Mouse (Mus musculus) thymus, adult 2 months (tissue): ENCODE measurements around the gene Rasa2. TPM values are rescaled to one million over a fixed set of nuclear protein-coding genes. Genes with fewer than 3 reads are reported as not detected.
"Not testable (repeated sequence)": the region's sequence is repeated elsewhere in the genome, so short reads cannot be mapped to it uniquely, and the experiment has no call there.

ENCODE experiments used
- DNase-seq: peaks from one replicate; pipeline ENCODE4 v3.0.0; 2021
- H3K27ac ChIP-seq: fragments of 200-500 bp; 2 replicates; pipeline ENCODE4 v1.5.1; 2012; ENCODE audit warnings: low read length, control low read depth; ENCODE audit not compliant: control insufficient read depth, insufficient read depth
- H3K27me3 ChIP-seq: fragments of 200-500 bp; 2 replicates; pipeline ENCODE4 v1.6.1; 2012; ENCODE audit warnings: mild to moderate bottlenecking, low read length, moderate library complexity, mixed read lengths; ENCODE audit not compliant: control insufficient read depth, insufficient read depth
- H3K36me3 ChIP-seq: fragments of 200-500 bp; 2 replicates; pipeline ENCODE4 v1.6.1; 2012; ENCODE audit warnings: mild to moderate bottlenecking, low read length, moderate library complexity; ENCODE audit not compliant: control insufficient read depth, insufficient read depth
- H3K4me1 ChIP-seq: fragments of 200-500 bp; replicated peaks from 2 replicates; pipeline ENCODE4 v1.6.1; 2012; ENCODE audit warnings: low read length; ENCODE audit not compliant: control insufficient read depth, insufficient read depth
- H3K4me3 ChIP-seq: fragments of 200-500 bp; 2 replicates; pipeline ENCODE4 v1.5.1; 2012; ENCODE audit warnings: mild to moderate bottlenecking, low read length, control low read depth, moderate library complexity; ENCODE audit not compliant: control insufficient read depth, insufficient read depth
- CTCF ChIP-seq: fragments of 200-500 bp; IDR thresholded peaks from 2 replicates; pipeline ENCODE4 v1.5.1; 2012; ENCODE audit warnings: mild to moderate bottlenecking, control low read depth, low read length, moderate library complexity, borderline replicate concordance; ENCODE audit not compliant: control insufficient read depth, poor library complexity, insufficient read depth; ENCODE audit errors: extremely low read depth
- POLR2A ChIP-seq: fragments of 200-500 bp; IDR thresholded peaks from 2 replicates; pipeline ENCODE4 v1.6.1; 2012; ENCODE audit warnings: mild to moderate bottlenecking, low read length, control low read depth, moderate library complexity; ENCODE audit not compliant: control insufficient read depth, poor library complexity, insufficient read depth; ENCODE audit errors: extremely low read depth
- WGBS: fragments of 180-500 bp; shearing (Covaris S2); methylation state at CpG from one replicate; pipeline ENCODE4 v1.1.7; 2018; 5-methylcytosine and 5-hydroxymethylcytosine counted together
- polyA plus RNA-seq: library from polyadenylated mRNA; depleted of rRNA; stranded (reverse); fragments of >200 nt; gene quantifications from 2 replicates; pipeline ENCODE4 v1.2.3, GENCODE M21; 2012

Gene Rasa2
- polyA plus RNA-seq, 1 experiment = 7.4 TPM

GRCm38 (mm10) chr9:96545410-96545809, 86.0 kb downstream of the Rasa2 start:
- no peaks in the 10 kb centered on the region for H3K27me3 ChIP-seq
- WGBS = 93% methylated on average over 13 of the region's 13 CpGs
- H3K4me1 ChIP-seq = no peaks in the 10 kb centered on the region
- H3K4me3 ChIP-seq = no peak overlapping the region
- no peak for TF ChIP-seq CTCF
- TF ChIP-seq POLR2A = no peak
- H3K27ac ChIP-seq = no peak overlapping the region
- no peak for DNase-seq
- H3K36me3 ChIP-seq = peaks cover 59% of the 10 kb centered on the region

- peak; percentile 25 for DNase-seq
- no peak overlapping the region for H3K4me3 ChIP-seq
- peaks cover 54% of the 10 kb centered on the region for H3K36me3 ChIP-seq
- H3K27ac ChIP-seq = no peak overlapping the region
- 56% methylated on average over 27 of the region's 27 CpGs for WGBS
- TF ChIP-seq CTCF (no peak), POLR2A (no peak)
- H3K4me1 ChIP-seq = no peaks in the 10 kb centered on the region
- H3K27me3 ChIP-seq = no peaks in the 10 kb centered on the region
These were observed 87.5 kb downstream of the Rasa2 start for GRCm38 (mm10) chr9:96543643-96544640.

GRCm38 (mm10) chr9:96538916-96539315, 92.5 kb downstream of the Rasa2 start:
- no peak overlapping the region for H3K4me3 ChIP-seq
- TF ChIP-seq POLR2A = no peak
- TF ChIP-seq CTCF = no peak
- 85% methylated on average over 10 of the region's 10 CpGs for WGBS
- peaks cover 27% of the 10 kb centered on the region for H3K36me3 ChIP-seq
- H3K4me1 ChIP-seq = peaks cover 8% of the 10 kb centered on the region
- DNase-seq = no peak
- H3K27ac ChIP-seq = no peak overlapping the region
- no peaks in the 10 kb centered on the region for H3K27me3 ChIP-seq

GRCm38 (mm10) chr9:96537615-96537919, 93.8 kb downstream of the Rasa2 start:
- Histone ChIP-seq H3K27ac (no peak overlapping the region), H3K4me1 (peaks cover 8% of the 10 kb centered on the region), H3K27me3 (no peaks in the 10 kb centered on the region), H3K36me3 (peaks cover 17% of the 10 kb centered on the region), H3K4me3 (no peak overlapping the region)
- 98% methylated on average over 6 of the region's 6 CpGs for WGBS
- no peak for TF ChIP-seq POLR2A
- TF ChIP-seq CTCF = no peak
- DNase-seq = no peak

GRCm38 (mm10) chr9:96536895-96537614, 94.4 kb downstream of the Rasa2 start:
- H3K27ac ChIP-seq = no peak overlapping the region
- TF ChIP-seq POLR2A (no peak), CTCF (no peak)
- peaks cover 11% of the 10 kb centered on the region for H3K36me3 ChIP-seq
- H3K4me3 ChIP-seq = peak overlapping the region; percentile 43
- H3K4me1 ChIP-seq = peaks cover 8% of the 10 kb centered on the region
- WGBS = 36% methylated on average over 37 of the region's 37 CpGs
- H3K27me3 ChIP-seq = no peaks in the 10 kb centered on the region
- no peak for DNase-seq

- not testable (repeated sequence) for H3K4me1 ChIP-seq, H3K27ac ChIP-seq, DNase-seq, H3K36me3 ChIP-seq, H3K27me3 ChIP-seq, H3K4me3 ChIP-seq
- 94% methylated on average over 4 of the region's 4 CpGs for WGBS
These were observed 95.3 kb downstream of the Rasa2 start for GRCm38 (mm10) chr9:96536093-96536492.
